Mouse (Mus musculus) midbrain, embryonic 11.5 days (tissue): ENCODE data around the gene Treh. TPM values are rescaled to one million over a fixed set of nuclear protein-coding genes. Genes with fewer than 3 reads are reported as not detected.
A peak's percentile ranks its signal among the peaks of the same experiment; 100 is the strongest.

Source experiments
- ATAC-seq: fragments of 200-750 bp; cut with Nextera tagmentation; 2 replicates; pipeline ENCODE4 v1.8.0; 2017; ENCODE audit warnings: moderate TSS enrichment, moderate library complexity; ENCODE audit not compliant: low FRiP score
- DNase-seq: peaks from one replicate; pipeline ENCODE4 v3.0.0; 2015; ENCODE audit warnings: low spot score; ENCODE audit errors: missing footprints
- H3K27ac ChIP-seq: fragments of 300-500 bp; sonication (generic); 2 replicates; pipeline ENCODE4 v1.5.1; 2014; ENCODE audit warnings: low read depth, low read length
- H3K27me3 ChIP-seq: fragments of 300-500 bp; sonication (generic); 2 replicates; pipeline ENCODE4 v1.6.1; 2014; ENCODE audit warnings: mild to moderate bottlenecking, low read length, moderate library complexity, mixed read lengths; ENCODE audit not compliant: control insufficient read depth, insufficient read depth
- H3K36me3 ChIP-seq: fragments of 300-500 bp; sonication (generic); 2 replicates; pipeline ENCODE4 v1.6.1; 2014; ENCODE audit warnings: mild to moderate bottlenecking, low read length, moderate library complexity, mixed read lengths; ENCODE audit not compliant: control insufficient read depth, insufficient read depth
- H3K4me1 ChIP-seq: fragments of 300-500 bp; sonication (generic); 2 replicates; pipeline ENCODE4 v1.6.1; 2014; ENCODE audit warnings: low read length; ENCODE audit not compliant: control insufficient read depth, insufficient read depth
- H3K4me2 ChIP-seq: fragments of 300-500 bp; sonication (generic); 2 replicates; pipeline ENCODE4 v1.6.1; 2014; ENCODE audit warnings: mild to moderate bottlenecking, moderate library complexity
- H3K4me3 ChIP-seq: fragments of 300-500 bp; sonication (generic); 2 replicates; pipeline ENCODE4 v1.5.1; 2014; ENCODE audit warnings: low read depth, low read length
- H3K9ac ChIP-seq: fragments of 300-500 bp; sonication (generic); 2 replicates; pipeline ENCODE4 v1.6.1; 2014; ENCODE audit warnings: low read length
- H3K9me3 ChIP-seq: fragments of 300-500 bp; sonication (generic); 2 replicates; pipeline ENCODE4 v1.6.1; 2016; ENCODE audit warnings: low read length; ENCODE audit not compliant: control insufficient read depth
- WGBS: fragments of 180-500 bp; shearing (Covaris S2); extraction: QIAGEN DNeasy Blood & Tissue Kit; methylation state at CpG from one replicate; pipeline ENCODE4 v1.1.7; 2014; 5-methylcytosine and 5-hydroxymethylcytosine counted together
- polyA plus RNA-seq: library from polyadenylated mRNA; unstranded; fragments of >200 nt; fragmentation: Nextera tagmentation; extraction: Ambion mirVana; gene quantifications from 2 replicates; pipeline ENCODE4 v1.2.1, GENCODE M21; 2014

The Treh gene
- polyA plus RNA-seq, 1 experiment from 2014 or later: not detected

GRCm38 (mm10) chr9:44644186-44644585 lies 28.8 kb upstream of the Treh start:
- 80% methylated on average over 2 of the region's 2 CpGs for WGBS
- H3K4me2 ChIP-seq: no peak overlapping the region
- no peaks in the 10 kb centered on the region for H3K9me3 ChIP-seq
- no peaks in the 10 kb centered on the region for H3K36me3 ChIP-seq
- no peak overlapping the region for H3K4me3 ChIP-seq
- no peak overlapping the region for H3K9ac ChIP-seq
- no peak overlapping the region for H3K27ac ChIP-seq
- ATAC-seq (no peak), DNase-seq (peak; percentile 83)
- no peaks in the 10 kb centered on the region for H3K4me1 ChIP-seq
- H3K27me3 ChIP-seq: no peaks in the 10 kb centered on the region

GRCm38 (mm10) chr9:44645481-44645880 lies 27.6 kb upstream of the Treh start:
- Histone ChIP-seq H3K27me3 (no peaks in the 10 kb centered on the region), H3K9ac (no peak overlapping the region), H3K9me3 (no peaks in the 10 kb centered on the region), H3K27ac (no peak overlapping the region), H3K4me1 (no peaks in the 10 kb centered on the region), H3K4me2 (no peak overlapping the region), H3K4me3 (no peak overlapping the region), H3K36me3 (no peaks in the 10 kb centered on the region)
- no peak for ATAC-seq
- peak; percentile 70 for DNase-seq
- 76% methylated on average over 5 of the region's 5 CpGs for WGBS

- Histone ChIP-seq H3K9me3 (no peaks in the 10 kb centered on the region), H3K4me3 (no peak overlapping the region), H3K4me2 (no peak overlapping the region), H3K27me3 (no peaks in the 10 kb centered on the region), H3K36me3 (no peaks in the 10 kb centered on the region), H3K9ac (no peak overlapping the region), H3K4me1 (no peaks in the 10 kb centered on the region), H3K27ac (no peak overlapping the region)
- DNase-seq: no peak
- no peak for ATAC-seq
- WGBS: 73% methylated on average over 15 of the region's 15 CpGs
Observed at GRCm38 (mm10) chr9:44645924-44646323, 27.1 kb upstream of the Treh start.

GRCm38 (mm10) chr9:44646366-44646765 lies 26.7 kb upstream of the Treh start:
- ATAC-seq (no peak), DNase-seq (no peak)
- Histone ChIP-seq H3K4me1 (no peaks in the 10 kb centered on the region), H3K9ac (no peak overlapping the region), H3K36me3 (no peaks in the 10 kb centered on the region), H3K9me3 (no peaks in the 10 kb centered on the region), H3K27ac (no peak overlapping the region), H3K4me2 (no peak overlapping the region), H3K27me3 (no peaks in the 10 kb centered on the region), H3K4me3 (no peak overlapping the region)
- WGBS: 88% methylated on average over 6 of the region's 6 CpGs

- no peaks in the 10 kb centered on the region for H3K9me3 ChIP-seq
- DNase-seq: no peak
- H3K4me2 ChIP-seq: no peak overlapping the region
- no peak overlapping the region for H3K9ac ChIP-seq
- no peak overlapping the region for H3K4me3 ChIP-seq
- H3K4me1 ChIP-seq: no peaks in the 10 kb centered on the region
- H3K36me3 ChIP-seq: no peaks in the 10 kb centered on the region
- no peak overlapping the region for H3K27ac ChIP-seq
- ATAC-seq: no peak
- H3K27me3 ChIP-seq: no peaks in the 10 kb centered on the region
- 96% methylated on average over 8 of the region's 8 CpGs for WGBS
Observed at GRCm38 (mm10) chr9:44647026-44647425, 26.0 kb upstream of the Treh start.

GRCm38 (mm10) chr9:44647656-44648055 lies 25.4 kb upstream of the Treh start:
- Histone ChIP-seq H3K4me1 (no peaks in the 10 kb centered on the region), H3K9ac (no peak overlapping the region), H3K27ac (no peak overlapping the region), H3K4me2 (no peak overlapping the region), H3K27me3 (no peaks in the 10 kb centered on the region), H3K36me3 (no peaks in the 10 kb centered on the region), H3K9me3 (no peaks in the 10 kb centered on the region), H3K4me3 (no peak overlapping the region)
- WGBS: 86% methylated on average over 4 of the region's 4 CpGs
- no peak for DNase-seq
- ATAC-seq: no peak

- H3K27me3 ChIP-seq: no peaks in the 10 kb centered on the region
- no peak overlapping the region for H3K27ac ChIP-seq
- no peak overlapping the region for H3K4me3 ChIP-seq
- WGBS: 85% methylated on average over 7 of the region's 7 CpGs
- H3K9me3 ChIP-seq: no peaks in the 10 kb centered on the region
- no peaks in the 10 kb centered on the region for H3K4me1 ChIP-seq
- ATAC-seq: no peak
- H3K36me3 ChIP-seq: no peaks in the 10 kb centered on the region
- H3K4me2 ChIP-seq: no peak overlapping the region
- H3K9ac ChIP-seq: no peak overlapping the region
- no peak for DNase-seq
Observed at GRCm38 (mm10) chr9:44648881-44649281, 24.2 kb upstream of the Treh start.

- peak; percentile 77 for ATAC-seq
Observed at GRCm38 (mm10) chr9:44652027-44652426, 21.0 kb upstream of the Treh start.

GRCm38 (mm10) chr9:44653896-44654295 lies 19.1 kb upstream of the Treh start:
- WGBS: 69% methylated on average over 4 of the region's 4 CpGs
- peak; percentile 21 for DNase-seq
- Histone ChIP-seq H3K36me3 (no peaks in the 10 kb centered on the region), H3K9me3 (no peaks in the 10 kb centered on the region), H3K4me1 (0 out of 2 replicates have a peak, but pooled peaks cover 2% of the 10 kb centered on the region), H3K4me2 (no peak overlapping the region), H3K4me3 (no peak overlapping the region), H3K27ac (no peak overlapping the region), H3K27me3 (no peaks in the 10 kb centered on the region), H3K9ac (no peak overlapping the region)
- no peak for ATAC-seq

More at GRCm38 (mm10) chr9:44652027-44652426, 21.0 kb upstream of the Treh start:
- Histone ChIP-seq H3K9ac (no peak overlapping the region), H3K9me3 (no peaks in the 10 kb centered on the region), H3K27ac (no peak overlapping the region), H3K4me2 (no peak overlapping the region), H3K36me3 (no peaks in the 10 kb centered on the region), H3K27me3 (no peaks in the 10 kb centered on the region), H3K4me3 (no peak overlapping the region), H3K4me1 (0 out of 2 replicates have a peak, but pooled peaks cover 2% of the 10 kb centered on the region)
- DNase-seq: peak; percentile 91
- WGBS: 11% methylated on average over 8 of the region's 8 CpGs
